ENCODE assay signal across 8 mouse cellular contexts in the genomic region with DNA sequence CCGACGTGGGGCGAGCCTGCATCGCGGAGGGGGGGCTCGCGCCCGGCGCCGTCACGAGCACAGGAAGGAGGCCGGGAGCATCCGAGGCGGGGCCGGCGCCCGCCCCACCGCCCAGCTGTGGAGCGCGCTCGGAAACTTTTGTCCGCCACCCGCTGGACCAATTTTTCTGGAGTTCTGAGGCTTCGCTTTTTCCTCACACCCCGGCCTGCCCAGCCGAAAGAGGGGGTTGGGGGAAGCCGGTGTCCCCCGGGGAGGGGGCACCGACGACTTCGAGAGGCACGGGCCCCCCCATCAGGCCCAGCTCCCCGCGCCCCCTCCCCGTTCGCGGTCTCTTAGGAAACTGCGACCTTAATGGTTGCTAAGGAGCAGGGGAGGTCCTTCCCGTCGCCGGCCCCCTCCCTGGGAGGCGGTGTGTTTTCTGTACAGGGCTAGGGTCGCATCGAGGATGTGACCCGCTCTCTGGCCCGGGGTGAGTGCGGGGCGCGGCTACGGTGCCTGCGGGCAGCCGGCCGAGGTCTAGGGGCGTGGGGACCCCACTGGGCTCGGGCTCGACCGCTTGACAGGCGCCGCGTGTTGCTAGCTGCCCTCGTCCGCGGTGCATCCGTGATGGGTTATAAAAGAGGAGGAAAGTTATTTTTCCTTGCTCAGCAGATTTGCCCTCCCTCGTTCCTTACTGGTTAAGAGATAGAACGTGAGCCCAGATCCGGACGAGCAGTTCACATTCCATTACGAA. TPM values are rescaled to one million over a fixed set of nuclear protein-coding genes. Genes with fewer than 3 reads are reported as not detected.
A peak's percentile ranks its signal among the peaks of the same experiment; 100 is the strongest.
DNase-seq lines count a peak whose midpoint lies in the region; ATAC-seq and TF ChIP-seq lines count a peak whose summit lies in the region.

No protein-coding gene starts in this region.

- peak overlapping the region; percentile 85 for H3K4me3 ChIP-seq in lung, postnatal 0 days (ENCODE audit: low read depth, low read length)

- H3K9ac ChIP-seq in lung, postnatal 0 days (replicated peaks; ENCODE audit: low read depth): peak overlapping the region; percentile 68

- peak; percentile 26 to 45 for DNase-seq in urinary bladder, adult 18-20 months (ENCODE audit: low spot score in 2 of 2)
- no peak for DNase-seq in urinary bladder, postnatal 10 days (ENCODE audit: low spot score)
- DNase-seq in embryo, embryonic 11.5 days (ENCODE audit: low read depth, low spot score): peak; percentile 46
- DNase-seq in heart, adult 9 months (ENCODE audit: low spot score in 2 of 2): peak; percentile 66 to 72
- DNase-seq in kidney, adult 8-10 months: peak; percentile 62 to 68
- peak; percentile 90 for DNase-seq in lung, postnatal 0 days (ENCODE audit: low spot score)
- DNase-seq in ovary, postnatal 36 days (ENCODE audit: low spot score): peak; percentile 71
- DNase-seq in urinary bladder, adult 2 months (ENCODE audit: low spot score): peak; percentile 61

- H3K27me3 ChIP-seq in lung, postnatal 0 days (replicated peaks; ENCODE audit: insufficient read depth, low read length): no peaks in the 10 kb centered on the region

- no peaks in the 10 kb centered on the region for H3K36me3 ChIP-seq in lung, postnatal 0 days (ENCODE audit: insufficient read depth, low read length)

- ATAC-seq in lung, postnatal 0 days: peak; percentile 75

- H3K9me3 ChIP-seq in lung, postnatal 0 days (ENCODE audit: low read length): no peaks in the 10 kb centered on the region

- 2% methylated on average over 56 of the region's 69 CpGs for WGBS in lung, postnatal 0 days

- H3K27ac ChIP-seq in lung, postnatal 0 days (ENCODE audit: low read length): peak overlapping the region; percentile 94

- TF ChIP-seq EP300 in lung, postnatal 0 days (IDR thresholded peaks at IDR 0.05): no peak

- peak overlapping the region; percentile 99 for H3K4me2 ChIP-seq in lung, postnatal 0 days (replicated peaks; ENCODE audit: low read depth, low read length)

- TF ChIP-seq CTCF in lung, postnatal 0 days (IDR thresholded peaks at IDR 0.05): no peak

- peaks cover 25% of the 10 kb centered on the region; the same call in 1 of the 2 replicates for H3K4me1 ChIP-seq in lung, postnatal 0 days (ENCODE audit: insufficient read depth, low read depth, low read length)

RNA-seq across cellular contexts. Expression of gene Rreb1, which starts 49.2 kb away (rescaled TPM):
- 10.0 and 11.2 TPM in 2 replicates for polyA plus RNA-seq in lung, postnatal 0 days (2015; fragmentation: Nextera tagmentation; extraction: Ambion mirVana)
- polyA plus RNA-seq in urinary bladder, adult 2 months (2012; rRNA removed): 11.9 and 19.0 TPM in 2 replicates
